Mouse (Mus musculus) kidney, postnatal 25 days (tissue): Measurements from ENCODE around the gene Eddm3b.
"Not testable (repeated sequence)": the region's sequence is repeated elsewhere in the genome, so short reads cannot be mapped to it uniquely, and the experiment has no call there.

Experiments
- DNase-seq, 2 experiments: peaks; one replicate each; pipeline ENCODE4 v3.0.0; 2021; ENCODE audit warnings: mixed read lengths in 2 of 2

The Eddm3b gene

DNA sequence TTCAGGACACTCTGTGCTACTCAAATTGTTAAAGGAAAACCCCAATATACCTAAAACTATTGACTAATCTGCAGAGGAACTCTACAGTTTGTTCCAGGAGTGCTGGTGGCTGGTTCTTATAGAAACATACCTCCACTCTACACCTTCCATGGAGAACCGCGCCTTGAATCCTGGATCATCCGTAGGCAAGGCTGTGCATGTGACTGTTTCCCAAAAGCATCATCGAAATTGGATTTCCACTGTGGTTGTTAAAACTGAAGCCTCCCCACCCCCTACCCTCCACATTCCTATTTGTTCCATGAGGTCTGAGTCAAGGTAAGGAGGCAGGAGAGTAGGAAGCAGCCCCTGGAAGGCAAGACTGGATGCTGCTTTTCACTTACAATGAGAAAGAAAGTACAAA, 30.2 kb downstream of the Eddm3b start:
- no peak for DNase-seq

GRCm38 (mm10) chr14:51145521-51145920, 31.3 kb downstream of the Eddm3b start:
- no peak for DNase-seq

- no peak for DNase-seq
Observed at GRCm38 (mm10) chr14:51146685-51147084, 32.5 kb downstream of the Eddm3b start, which contains the start of gene Rnase1. Rnase1 (minus strand) TSS chr14:51146785.

DNA sequence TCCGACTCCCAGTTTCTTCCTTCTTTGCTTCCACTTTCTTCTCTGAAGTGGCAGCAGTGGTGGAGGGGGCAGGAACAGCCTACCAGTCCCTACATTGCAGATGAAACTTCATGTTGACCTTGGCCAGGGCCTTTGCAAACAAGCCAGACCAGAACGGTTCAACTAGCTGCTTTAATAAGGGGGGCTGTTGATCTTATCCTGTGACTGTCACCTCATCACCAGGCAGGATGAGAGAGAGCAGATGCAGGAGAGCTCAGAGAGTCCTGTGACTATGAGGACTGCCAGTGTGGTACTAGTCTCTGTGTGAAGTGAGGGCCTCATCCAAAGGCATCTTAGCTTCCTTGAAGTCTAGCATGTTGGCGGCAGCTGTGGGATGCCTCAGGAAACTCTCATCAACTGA, 33.8 kb downstream of the Eddm3b start:
- DNase-seq = no peak

DNA sequence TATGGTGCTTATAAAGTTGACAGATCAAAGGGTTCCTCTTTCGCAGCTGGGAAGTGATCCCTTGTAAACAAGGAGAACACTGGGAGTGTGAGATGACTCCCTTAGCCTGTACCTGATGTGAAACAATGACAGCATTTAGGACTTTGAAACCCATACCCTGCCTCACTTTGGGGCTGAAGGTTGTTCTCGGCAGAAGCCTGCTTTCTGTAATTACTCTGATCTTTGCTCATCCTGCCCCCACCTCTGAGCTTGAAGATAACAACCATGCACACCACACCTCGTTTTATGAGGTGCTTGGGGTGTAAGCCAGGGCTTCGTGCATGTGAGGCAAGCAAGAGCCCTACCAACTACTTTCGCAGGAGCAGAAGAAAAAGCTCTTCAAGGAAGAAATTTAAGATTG, 34.9 kb downstream of the Eddm3b start:
- no peak for DNase-seq

DNA sequence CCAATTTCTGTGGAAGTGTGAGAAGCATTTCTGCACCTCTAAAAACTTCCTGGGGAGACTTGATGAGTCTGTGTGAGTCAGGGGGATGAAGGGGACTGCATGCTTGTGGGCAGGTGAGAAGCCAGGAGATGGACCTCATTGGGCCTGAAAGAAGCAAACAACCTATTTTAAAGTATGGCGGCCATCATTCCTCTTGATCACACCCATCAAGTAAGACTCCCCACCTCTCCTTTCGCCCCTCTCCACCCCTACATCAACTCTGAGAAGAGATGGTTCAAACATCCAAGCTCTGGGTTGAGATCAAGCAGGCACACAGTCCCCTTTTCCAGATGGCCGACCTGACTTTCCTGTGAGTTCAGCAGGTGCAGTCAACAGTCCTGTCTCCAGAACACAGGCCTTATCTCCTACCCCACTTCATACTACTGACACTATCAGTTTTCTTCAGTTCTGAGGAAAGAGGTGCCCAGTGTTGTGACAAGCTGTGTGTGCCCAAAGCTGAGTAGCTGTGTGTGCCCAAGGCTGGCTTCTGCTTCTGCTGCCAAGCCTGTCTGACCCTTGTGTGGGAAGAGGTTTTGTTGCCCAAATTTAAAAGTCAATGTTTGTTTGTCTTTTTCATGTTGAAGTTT, 36.1 kb downstream of the Eddm3b start:
- no peak for DNase-seq

DNA sequence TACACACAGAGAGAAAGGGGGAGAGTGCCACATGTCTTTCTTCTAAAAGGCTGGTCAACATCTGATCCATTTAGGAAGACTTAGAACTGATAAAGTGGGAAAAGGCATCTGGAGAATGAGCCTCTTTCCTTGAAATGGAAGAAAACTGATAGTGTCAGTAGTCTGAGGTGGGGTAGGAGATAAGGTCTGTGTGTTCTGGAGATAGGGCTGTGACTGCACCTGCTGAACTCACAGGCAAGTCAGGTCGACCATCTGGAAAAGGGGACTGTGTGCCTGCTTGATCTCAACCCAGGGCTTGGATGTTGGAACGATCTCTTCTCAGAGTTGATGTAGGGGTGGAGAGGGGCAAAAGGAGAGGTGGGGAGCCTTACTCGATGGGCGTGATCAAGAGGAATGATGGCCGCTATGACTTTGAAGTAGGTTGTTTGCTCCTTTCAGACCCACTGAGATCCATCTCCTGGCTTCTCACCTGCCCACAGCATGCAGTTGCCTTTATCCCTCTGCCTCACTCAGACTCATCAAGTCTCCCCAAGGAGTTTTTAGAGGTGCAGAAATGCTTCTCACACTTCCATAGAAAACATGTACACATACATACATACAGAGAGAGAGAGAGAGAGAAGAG, 38.1 kb downstream of the Eddm3b start:
- DNase-seq = no peak

- no peak for DNase-seq
Observed at GRCm38 (mm10) chr14:51156056-51156735, 42.0 kb downstream of the Eddm3b start.

DNA sequence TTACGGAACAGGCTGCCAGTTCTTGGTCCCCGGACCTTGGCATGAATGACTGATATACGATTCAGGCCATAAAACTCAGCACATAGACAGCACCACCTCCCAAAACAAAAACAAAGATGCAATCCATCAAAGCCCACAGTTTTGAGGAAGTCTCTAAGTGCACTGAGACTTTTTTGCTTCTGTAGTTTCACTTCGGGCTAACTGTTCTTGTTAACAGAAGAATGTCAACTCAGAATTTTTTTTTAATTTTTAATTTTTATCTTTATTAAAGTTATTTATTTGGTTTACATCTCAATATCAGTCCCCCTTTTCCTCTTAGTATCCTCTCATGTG, 42.5 kb downstream of the Eddm3b start:
- DNase-seq = no peak

- no peak for DNase-seq
Observed at GRCm38 (mm10) chr14:51157072-51157471, 42.8 kb downstream of the Eddm3b start.

GRCm38 (mm10) chr14:51161976-51162375, 47.8 kb downstream of the Eddm3b start, which contains the start of gene Rnase2b:
Rnase2b (plus strand) TSS chr14:51162260.
- DNase-seq = not testable (repeated sequence)

- DNase-seq = not testable (repeated sequence)
Observed at GRCm38 (mm10) chr14:51163323-51163722, 49.1 kb downstream of the Eddm3b start.

GRCm38 (mm10) chr14:51165435-51165834, 51.2 kb downstream of the Eddm3b start:
- no peak for DNase-seq

GRCm38 (mm10) chr14:51166068-51166467, 51.8 kb downstream of the Eddm3b start:
- no peak for DNase-seq
